Mouse (Mus musculus) midbrain, embryonic 12.5 days (tissue): ENCODE measurements around the gene Cops7b. TPM values are rescaled to one million over a fixed set of nuclear protein-coding genes. Genes with fewer than 3 reads are reported as not detected.
A peak's percentile ranks its signal among the peaks of the same experiment; 100 is the strongest.
"Not testable (repeated sequence)": the region's sequence is repeated elsewhere in the genome, so short reads cannot be mapped to it uniquely, and the experiment has no call there.

Source experiments
- ATAC-seq: fragments of 200-750 bp; cut with Nextera tagmentation; 2 replicates; pipeline ENCODE4 v1.8.0; 2017; ENCODE audit warnings: low read depth, moderate TSS enrichment, moderate library complexity; ENCODE audit not compliant: low FRiP score
- H3K27ac ChIP-seq: fragments of 300-500 bp; sonication (generic); replicated peaks from 2 replicates; pipeline ENCODE4 v1.5.1; 2016; ENCODE audit warnings: mild to moderate bottlenecking
- H3K27me3 ChIP-seq: fragments of 300-500 bp; sonication (generic); 2 replicates; pipeline ENCODE4 v1.6.1; 2016; ENCODE audit warnings: mild to moderate bottlenecking
- H3K36me3 ChIP-seq: fragments of 300-500 bp; sonication (generic); 2 replicates; pipeline ENCODE4 v1.6.1; 2016
- H3K4me1 ChIP-seq: fragments of 300-500 bp; sonication (generic); 2 replicates; pipeline ENCODE4 v1.6.1; 2016
- H3K4me2 ChIP-seq: fragments of 300-500 bp; sonication (generic); replicated peaks from 2 replicates; pipeline ENCODE4 v1.6.1; 2016; ENCODE audit warnings: mild to moderate bottlenecking, moderate library complexity
- H3K4me3 ChIP-seq: fragments of 300-500 bp; sonication (generic); 2 replicates; pipeline ENCODE4 v1.5.1; 2016; ENCODE audit warnings: mild to moderate bottlenecking
- H3K9ac ChIP-seq: fragments of 300-500 bp; sonication (generic); replicated peaks from 2 replicates; pipeline ENCODE4 v1.6.1; 2016; ENCODE audit warnings: mild to moderate bottlenecking, moderate library complexity
- H3K9me3 ChIP-seq: fragments of 300-500 bp; sonication (generic); 2 replicates; pipeline ENCODE4 v1.6.1; 2016; ENCODE audit warnings: mild to moderate bottlenecking
- WGBS: fragments of 180-500 bp; shearing (Covaris S2); methylation state at CpG from one replicate; pipeline ENCODE4 v1.1.7; 2016; 5-methylcytosine and 5-hydroxymethylcytosine counted together
- polyA plus RNA-seq: library from polyadenylated mRNA; unstranded; fragments of >200 nt; fragmentation: Nextera tagmentation; extraction: Ambion mirVana; gene quantifications from 2 replicates; pipeline ENCODE4 v1.2.1, GENCODE M21; 2016

Gene Cops7b
- polyA plus RNA-seq, result 62.4 and 62.6 TPM in 2 replicates

DNA sequence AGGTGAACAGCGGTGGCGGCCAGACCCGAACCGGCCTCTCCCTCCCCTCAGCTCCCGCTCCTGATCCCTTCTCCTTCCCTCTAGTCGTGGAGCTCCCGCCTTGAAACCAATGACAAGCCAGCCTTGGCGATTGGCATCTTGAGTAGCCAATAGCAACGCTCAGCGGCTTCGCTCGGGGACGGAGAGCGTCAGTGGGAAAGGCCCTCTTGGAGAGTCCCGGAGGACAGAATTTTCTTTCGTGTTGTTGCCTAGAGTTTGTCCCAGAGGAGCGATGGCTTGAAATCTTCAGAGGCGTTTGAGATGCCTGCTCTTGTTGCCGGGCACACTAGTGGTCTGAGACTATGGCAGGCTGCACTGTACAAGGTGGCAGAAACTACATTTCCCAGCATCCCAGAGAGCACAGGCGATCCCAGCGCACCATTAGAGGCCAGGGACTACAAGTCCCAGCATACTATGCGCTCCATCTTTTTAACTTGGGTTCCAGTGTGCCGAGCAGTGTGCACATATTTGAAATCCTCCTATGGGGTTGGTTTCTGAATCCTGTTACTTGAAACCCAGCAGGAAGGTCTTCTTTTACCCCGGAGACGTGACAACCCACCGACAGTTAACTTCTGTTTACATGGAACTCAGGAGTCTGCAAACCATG is at the start of gene Cops7b, which contains the start of gene Pde6d:
Gene Cops7b, plus strand, starts transcription at position 454 of the 646 bp plus-strand sequence.
Gene Pde6d, minus strand, starts transcription at position 179 of the 646 bp plus-strand sequence.
- H3K9me3 ChIP-seq, result no peaks in the 10 kb centered on the region
- H3K9ac ChIP-seq, result peak within 1 kb of the TSS; percentile 91
- WGBS, result under 1% methylated on average over 26 of the region's 26 CpGs
- H3K27ac ChIP-seq, result peak within 1 kb of the TSS; percentile 62; the same call in 1 of the 2 replicates
- peak; percentile 98 for ATAC-seq
- H3K4me2 ChIP-seq, result peak within 1 kb of the TSS; percentile 87
- peak within 1 kb of the TSS; percentile 86 for H3K4me3 ChIP-seq
- H3K36me3 ChIP-seq, result 0 out of 2 replicates have a peak, but pooled peaks cover 4% of the 10 kb centered on the region
- H3K27me3 ChIP-seq, result no peaks in the 10 kb centered on the region
- H3K4me1 ChIP-seq, result peaks cover 15% of the 10 kb centered on the region

DNA sequence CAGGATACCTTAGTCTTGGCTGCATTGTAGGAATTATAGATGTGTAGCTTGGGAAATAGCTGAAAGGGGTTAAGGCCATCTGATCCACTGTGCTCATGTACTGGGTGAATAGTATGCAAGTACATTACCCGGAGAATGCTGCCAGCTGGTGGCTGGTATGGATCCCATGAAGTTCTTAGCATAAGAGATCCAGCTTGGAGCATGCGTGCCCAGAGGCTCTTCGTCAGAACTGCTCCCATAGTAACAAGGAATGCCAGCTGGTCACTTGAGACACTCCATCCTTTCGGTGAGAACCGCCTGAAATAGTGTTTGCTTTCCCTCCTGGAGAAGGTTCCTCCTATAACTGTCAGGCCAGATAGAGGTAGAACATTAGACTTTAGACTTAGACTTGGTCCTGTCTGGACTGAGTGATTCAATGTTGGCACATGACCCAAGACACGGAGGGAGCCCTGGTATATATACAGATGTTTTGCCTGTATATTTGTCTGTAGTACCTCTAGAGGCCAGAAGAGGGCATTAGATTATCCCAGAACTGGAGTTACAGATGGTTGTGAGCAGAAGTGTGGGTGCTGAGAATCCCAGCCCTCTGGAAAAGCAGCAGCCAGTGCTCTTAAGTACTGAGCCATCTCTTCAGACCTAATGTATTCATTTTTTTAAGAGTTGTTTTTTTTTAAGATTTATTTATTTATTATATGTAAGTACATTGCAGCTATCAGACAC is 49.1 kb upstream of the Cops7b start:
- Histone ChIP-seq H3K4me2 (no peak overlapping the region), H3K36me3 (peaks cover 27% of the 10 kb centered on the region), H3K9ac (0 out of 2 replicates have a peak overlapping the region, but pooled peaks have one; percentile 15), H3K9me3 (no peaks in the 10 kb centered on the region), H3K27ac (no peak overlapping the region; the same call in 1 of the 2 replicates), H3K4me1 (peaks cover 34% of the 10 kb centered on the region), H3K27me3 (no peaks in the 10 kb centered on the region), H3K4me3 (no peak overlapping the region)
- WGBS, result 84% methylated on average over 6 of the region's 6 CpGs
- no peak for ATAC-seq

DNA sequence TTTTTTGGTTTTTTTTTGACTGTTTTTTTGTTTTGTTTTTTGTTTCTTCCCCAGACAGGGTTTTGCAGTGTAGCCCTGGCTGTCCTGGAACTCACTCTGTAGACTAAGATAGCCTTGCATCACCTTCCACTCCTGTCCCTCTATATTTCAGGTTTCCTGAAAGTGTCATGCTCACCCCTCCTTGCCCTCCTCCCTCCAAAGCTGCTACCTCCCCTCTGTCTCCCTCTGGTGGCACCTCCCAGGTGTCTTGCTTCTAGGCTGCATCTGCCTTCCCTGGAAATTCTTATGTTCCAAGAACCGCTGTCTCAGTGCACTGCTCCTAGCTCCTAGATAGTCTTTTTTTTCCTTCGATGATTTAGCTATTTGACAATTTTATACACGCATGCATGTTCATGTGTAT is 44.3 kb upstream of the Cops7b start:
- 63% methylated on average over 3 of the region's 3 CpGs for WGBS
- Histone ChIP-seq H3K27ac (no peak overlapping the region), H3K9ac (no peak overlapping the region), H3K4me1 (no peaks in the 10 kb centered on the region), H3K4me3 (no peak overlapping the region), H3K9me3 (no peaks in the 10 kb centered on the region), H3K4me2 (no peak overlapping the region), H3K27me3 (no peaks in the 10 kb centered on the region), H3K36me3 (peaks cover 28% of the 10 kb centered on the region)
- ATAC-seq, result no peak

DNA sequence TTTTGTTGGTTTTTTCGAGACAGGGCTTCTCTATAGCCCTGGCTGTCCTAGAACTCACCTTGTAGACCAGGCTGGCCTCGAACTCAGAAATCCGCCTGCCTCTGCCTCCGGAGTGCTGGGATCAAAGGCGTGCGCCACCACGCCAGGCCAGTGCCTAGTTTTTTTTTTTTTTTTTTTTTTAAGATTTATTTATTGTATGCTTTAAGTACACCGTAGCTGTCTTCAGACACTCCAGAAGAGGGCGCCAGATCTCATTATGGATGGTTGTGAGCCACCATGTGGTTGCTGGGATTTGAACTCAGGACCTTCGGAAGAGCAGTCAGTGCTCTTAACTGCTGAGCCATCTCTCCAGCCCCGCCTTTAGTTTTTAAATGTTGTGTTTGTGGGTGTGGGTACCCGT is 43.1 kb upstream of the Cops7b start:
- H3K4me2 ChIP-seq, H3K4me1 ChIP-seq, H3K27ac ChIP-seq, H3K9me3 ChIP-seq, H3K9ac ChIP-seq, H3K4me3 ChIP-seq, H3K27me3 ChIP-seq, ATAC-seq: not testable (repeated sequence)
- peaks cover 36% of the 10 kb centered on the region for H3K36me3 ChIP-seq
- WGBS, result 86% methylated on average over 12 of the region's 12 CpGs

DNA sequence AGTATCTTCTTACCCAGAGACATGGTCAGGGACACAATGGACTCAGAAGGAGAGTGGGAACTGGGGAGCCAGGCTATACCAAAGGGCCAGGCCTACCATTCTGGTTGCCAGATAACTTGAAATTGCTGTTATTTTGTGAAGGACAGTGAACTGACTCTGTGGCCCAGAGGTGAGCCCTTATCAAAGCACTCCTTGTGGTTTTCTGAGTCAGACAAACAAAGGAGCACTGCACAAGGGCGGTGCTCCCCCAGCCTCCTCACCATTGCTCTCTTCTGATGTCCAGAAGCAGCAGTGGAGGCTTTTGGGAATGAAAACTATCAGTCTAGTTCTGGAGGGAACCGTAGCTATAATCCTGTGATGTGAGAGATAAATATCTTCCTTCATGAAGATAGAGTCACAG is 40.1 kb upstream of the Cops7b start:
- Histone ChIP-seq H3K9ac (no peak overlapping the region), H3K27ac (no peak overlapping the region), H3K9me3 (no peaks in the 10 kb centered on the region), H3K4me1 (no peaks in the 10 kb centered on the region), H3K4me2 (no peak overlapping the region), H3K36me3 (peaks cover 60% of the 10 kb centered on the region), H3K4me3 (no peak overlapping the region), H3K27me3 (no peaks in the 10 kb centered on the region)
- ATAC-seq, result no peak
- 89% methylated on average over 2 of the region's 2 CpGs for WGBS

DNA sequence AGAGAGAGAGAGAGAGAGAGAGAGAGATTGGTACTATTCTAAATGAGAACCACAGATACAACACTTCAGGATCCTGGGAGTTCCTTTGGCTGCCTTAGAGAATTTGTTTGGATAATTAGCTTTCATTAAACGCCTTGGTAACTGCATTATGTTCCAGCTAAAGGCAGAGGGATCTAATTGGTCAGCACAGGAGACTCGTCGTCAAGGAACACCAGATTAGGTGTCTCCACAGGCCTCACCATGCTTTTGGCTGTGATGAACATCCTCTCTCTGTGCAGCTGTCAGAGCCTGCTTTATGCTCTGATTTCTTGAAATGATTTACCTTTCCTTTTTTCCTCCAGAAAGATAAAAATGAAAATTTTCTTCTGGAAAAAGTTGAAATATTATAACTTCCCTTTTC is 35.9 kb upstream of the Cops7b start:
- Histone ChIP-seq H3K27me3 (no peaks in the 10 kb centered on the region), H3K36me3 (peaks cover 53% of the 10 kb centered on the region), H3K9ac (no peak overlapping the region), H3K9me3 (no peaks in the 10 kb centered on the region), H3K4me2 (no peak overlapping the region), H3K27ac (no peak overlapping the region), H3K4me1 (no peaks in the 10 kb centered on the region), H3K4me3 (no peak overlapping the region)
- WGBS, result 70% methylated on average over 3 of the region's 3 CpGs
- no peak for ATAC-seq

DNA sequence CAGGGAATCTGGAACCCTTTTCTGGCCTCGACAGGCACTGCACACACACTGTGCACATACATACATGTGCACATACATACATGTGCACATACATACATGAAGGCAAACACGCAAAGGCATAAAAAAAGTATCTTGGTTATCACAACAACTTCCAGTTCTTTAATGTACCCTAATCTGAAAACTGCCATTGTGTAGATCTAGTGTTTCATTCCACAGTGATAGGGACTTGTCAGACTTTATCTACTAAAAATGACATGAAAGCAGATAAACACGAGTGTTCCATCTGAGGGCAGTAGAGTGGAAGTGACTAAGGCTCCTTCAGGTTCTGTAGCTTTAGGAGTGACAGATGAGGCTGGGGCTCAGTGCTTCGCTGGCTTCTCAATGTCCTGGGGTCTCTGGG is 31.4 kb upstream of the Cops7b start:
- Histone ChIP-seq H3K27me3 (no peaks in the 10 kb centered on the region), H3K4me1 (no peaks in the 10 kb centered on the region), H3K9ac (no peak overlapping the region), H3K9me3 (no peaks in the 10 kb centered on the region), H3K4me3 (no peak overlapping the region), H3K4me2 (no peak overlapping the region), H3K27ac (no peak overlapping the region), H3K36me3 (peaks cover 8% of the 10 kb centered on the region)
- ATAC-seq, result no peak
- 74% methylated on average over 4 of the region's 4 CpGs for WGBS

DNA sequence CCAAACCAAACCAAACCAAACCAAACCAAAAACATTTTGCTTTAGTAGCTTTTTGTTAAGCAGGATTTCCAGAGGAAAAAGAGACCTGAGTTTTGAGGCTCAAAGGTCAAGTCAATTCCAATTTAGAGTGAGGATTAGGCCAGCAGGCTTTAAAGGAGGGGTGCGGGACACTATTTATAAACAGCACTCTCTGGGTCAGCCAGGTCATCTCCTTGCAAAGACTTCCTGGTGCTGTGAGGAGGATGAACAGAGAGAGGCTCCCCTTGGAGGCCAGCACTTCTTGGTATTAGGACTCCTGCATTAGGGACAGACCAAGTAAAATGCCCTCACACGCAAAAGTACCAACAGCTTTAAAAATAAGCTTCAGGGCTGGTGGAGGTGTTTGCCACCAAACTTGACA is 30.8 kb upstream of the Cops7b start:
- Histone ChIP-seq H3K9me3 (no peaks in the 10 kb centered on the region), H3K4me1 (no peaks in the 10 kb centered on the region), H3K27ac (no peak overlapping the region), H3K27me3 (no peaks in the 10 kb centered on the region), H3K9ac (no peak overlapping the region), H3K36me3 (peaks cover 9% of the 10 kb centered on the region; the same call in 1 of the 2 replicates), H3K4me3 (no peak overlapping the region), H3K4me2 (no peak overlapping the region)
- WGBS, result 10% methylated on average over 2 of the region's 2 CpGs
- ATAC-seq, result no peak

DNA sequence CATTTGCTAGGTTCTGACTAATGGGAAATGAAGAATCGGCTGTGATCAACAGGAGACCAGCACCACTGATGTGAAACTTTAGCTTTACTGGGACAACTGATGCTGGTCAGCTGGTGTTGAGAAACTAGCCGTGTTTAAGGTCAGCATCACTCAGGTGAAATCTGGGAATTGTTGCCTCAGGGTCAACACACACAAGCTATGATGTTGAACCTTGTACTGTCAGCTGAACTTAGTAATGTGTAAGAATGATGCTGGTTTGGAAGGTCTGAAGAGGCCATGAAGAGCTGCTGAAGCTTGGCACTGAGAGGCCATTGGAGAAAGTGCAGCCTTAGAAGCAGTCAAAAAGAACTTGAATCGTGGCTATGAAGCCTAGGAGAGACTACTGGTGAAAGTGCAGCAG is 27.0 kb upstream of the Cops7b start:
- Histone ChIP-seq H3K4me1 (no peaks in the 10 kb centered on the region), H3K9me3 (no peaks in the 10 kb centered on the region), H3K9ac (no peak overlapping the region), H3K27ac (no peak overlapping the region), H3K4me3 (no peak overlapping the region), H3K36me3 (peaks cover 10% of the 10 kb centered on the region; the same call in 1 of the 2 replicates), H3K4me2 (no peak overlapping the region), H3K27me3 (no peaks in the 10 kb centered on the region)
- no peak for ATAC-seq
- WGBS, result 83% methylated on average over 3 of the region's 3 CpGs

DNA sequence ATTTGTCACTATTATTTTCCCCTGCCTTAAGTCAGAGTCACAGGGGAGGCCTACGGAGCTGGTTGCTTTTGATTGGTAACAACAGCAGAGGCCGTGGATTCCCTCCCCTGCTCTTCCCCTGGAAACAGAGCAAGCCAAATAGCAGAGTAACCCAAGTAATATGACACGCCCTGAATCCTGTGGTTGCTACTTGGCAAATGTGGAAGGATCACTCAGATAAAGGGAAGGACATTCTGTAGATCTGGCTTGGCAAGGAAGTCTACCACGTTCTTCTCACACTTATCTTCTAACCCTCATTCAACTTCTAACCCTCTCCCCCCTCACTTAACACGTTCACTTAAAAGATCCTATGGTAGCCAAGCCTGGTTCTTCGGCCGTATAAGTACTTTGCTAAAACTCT is 24.8 kb upstream of the Cops7b start:
- Histone ChIP-seq H3K27me3 (no peaks in the 10 kb centered on the region), H3K9me3 (no peaks in the 10 kb centered on the region), H3K27ac (no peak overlapping the region), H3K4me2 (no peak overlapping the region), H3K4me3 (no peak overlapping the region), H3K9ac (no peak overlapping the region), H3K36me3 (peaks cover 22% of the 10 kb centered on the region), H3K4me1 (no peaks in the 10 kb centered on the region)
- no peak for ATAC-seq
- 86% methylated on average over 7 of the region's 7 CpGs for WGBS

DNA sequence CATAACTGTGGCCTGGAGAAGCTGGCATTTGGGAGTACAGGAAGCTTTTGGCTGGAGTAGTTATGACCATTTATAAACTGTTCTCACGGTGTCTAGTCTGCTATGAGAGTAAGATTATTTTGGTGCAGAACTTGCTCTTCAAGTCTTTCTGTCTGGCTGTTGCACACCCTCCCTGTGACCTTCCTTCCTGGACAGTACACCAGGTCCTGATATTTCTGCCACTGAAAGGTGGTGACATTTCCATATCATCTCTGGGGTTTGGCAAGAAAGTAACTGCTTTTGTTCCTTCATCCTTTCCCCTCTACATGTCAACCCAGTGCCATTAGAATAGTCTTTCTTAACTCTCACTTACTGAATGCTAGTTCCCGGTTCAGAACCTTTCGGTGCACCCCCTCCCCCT is 23.5 kb upstream of the Cops7b start:
- ATAC-seq, result no peak
- Histone ChIP-seq H3K36me3 (peaks cover 36% of the 10 kb centered on the region), H3K9me3 (no peaks in the 10 kb centered on the region), H3K4me2 (no peak overlapping the region), H3K9ac (no peak overlapping the region), H3K4me1 (no peaks in the 10 kb centered on the region), H3K27ac (no peak overlapping the region), H3K27me3 (no peaks in the 10 kb centered on the region), H3K4me3 (no peak overlapping the region)
- 93% methylated on average over 3 of the region's 3 CpGs for WGBS

DNA sequence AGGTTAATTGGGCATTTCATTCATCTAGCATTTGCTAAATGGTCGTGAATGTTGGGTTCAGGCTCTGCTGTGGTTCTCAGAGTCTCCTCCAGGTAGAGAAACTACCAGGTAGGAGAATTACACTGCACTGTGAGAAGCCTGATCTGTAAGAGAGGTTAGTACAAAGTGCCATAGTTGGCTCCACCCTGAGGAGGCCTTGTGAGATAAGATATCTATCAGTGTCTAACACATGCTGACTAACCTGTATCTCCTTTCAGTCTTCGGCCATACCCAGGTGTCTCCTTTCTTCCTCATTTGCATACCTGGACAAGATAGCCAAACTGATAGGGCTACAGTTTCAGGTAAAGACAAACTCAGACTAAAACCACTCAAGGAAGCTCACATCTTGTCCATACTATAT is 20.0 kb upstream of the Cops7b start:
- no peaks in the 10 kb centered on the region for H3K4me1 ChIP-seq
- 85% methylated on average over 2 of the region's 2 CpGs for WGBS
- ATAC-seq, result no peak
- no peak overlapping the region for H3K9ac ChIP-seq
- H3K4me3 ChIP-seq, result no peak overlapping the region
- no peaks in the 10 kb centered on the region for H3K9me3 ChIP-seq
- peaks cover 28% of the 10 kb centered on the region for H3K36me3 ChIP-seq
- H3K4me2 ChIP-seq, result no peak overlapping the region
- H3K27me3 ChIP-seq, result no peaks in the 10 kb centered on the region
- H3K27ac ChIP-seq, result no peak overlapping the region
